Mouse (Mus musculus) testis, adult 2 months (tissue): ENCODE data around the gene Fut2. TPM values are rescaled to one million over a fixed set of nuclear protein-coding genes. Genes with fewer than 3 reads are reported as not detected.

Source experiments
- H3K27ac ChIP-seq: fragments of 200-500 bp; 2 replicates; pipeline ENCODE4 v1.5.1; 2012; ENCODE audit warnings: low read depth, low read length; ENCODE audit not compliant: control insufficient read depth, insufficient read depth
- H3K27me3 ChIP-seq: fragments of 200-500 bp; 2 replicates; pipeline ENCODE4 v1.6.1; 2012; ENCODE audit warnings: mild to moderate bottlenecking, low read length, moderate library complexity; ENCODE audit not compliant: control insufficient read depth, insufficient read depth
- H3K36me3 ChIP-seq: fragments of 200-500 bp; 2 replicates; pipeline ENCODE4 v1.6.1; 2012; ENCODE audit warnings: mild to moderate bottlenecking, low read length; ENCODE audit not compliant: control insufficient read depth, insufficient read depth
- H3K4me1 ChIP-seq: fragments of 200-500 bp; 2 replicates; pipeline ENCODE4 v1.6.1; 2012; ENCODE audit warnings: low read length; ENCODE audit not compliant: control insufficient read depth, insufficient read depth
- H3K4me3 ChIP-seq: fragments of 200-500 bp; 2 replicates; pipeline ENCODE4 v1.5.1; 2012; ENCODE audit warnings: low read depth, mild to moderate bottlenecking, low read length, moderate library complexity, mixed read lengths; ENCODE audit not compliant: control insufficient read depth
- CTCF ChIP-seq: fragments of 200-500 bp; IDR thresholded peaks from 2 replicates; pipeline ENCODE4 v1.5.1; 2012; ENCODE audit warnings: low read depth, mild to moderate bottlenecking, inconsistent platforms, low read length, moderate library complexity; ENCODE audit not compliant: control insufficient read depth, insufficient read depth, insufficient replicate concordance
- POLR2A ChIP-seq: fragments of 200-500 bp; IDR thresholded peaks from 2 replicates; pipeline ENCODE4 v1.6.1; 2012; ENCODE audit warnings: low read depth, mild to moderate bottlenecking, inconsistent platforms, low read length, moderate library complexity; ENCODE audit not compliant: control insufficient read depth
- polyA plus RNA-seq: library from polyadenylated mRNA; depleted of rRNA; stranded (reverse); fragments of >200 nt; gene quantifications from 2 replicates; pipeline ENCODE4 v1.2.3, GENCODE M21; 2012

The Fut2 gene
- polyA plus RNA-seq, 1 experiment, result 0.37 TPM

- Histone ChIP-seq H3K4me3 (no peak overlapping the region; the same call in 1 of the 2 replicates), H3K36me3 (peaks cover 4% of the 10 kb centered on the region), H3K4me1 (peaks cover 47% of the 10 kb centered on the region), H3K27ac (peak overlapping the region; percentile 26; the same call in 1 of the 2 replicates), H3K27me3 (no peaks in the 10 kb centered on the region)
- TF ChIP-seq POLR2A, result no peak
- no peak for TF ChIP-seq CTCF
These were observed 45.3 kb upstream of the Fut2 start for GRCm38 (mm10) chr7:45711316-45712021.

DNA sequence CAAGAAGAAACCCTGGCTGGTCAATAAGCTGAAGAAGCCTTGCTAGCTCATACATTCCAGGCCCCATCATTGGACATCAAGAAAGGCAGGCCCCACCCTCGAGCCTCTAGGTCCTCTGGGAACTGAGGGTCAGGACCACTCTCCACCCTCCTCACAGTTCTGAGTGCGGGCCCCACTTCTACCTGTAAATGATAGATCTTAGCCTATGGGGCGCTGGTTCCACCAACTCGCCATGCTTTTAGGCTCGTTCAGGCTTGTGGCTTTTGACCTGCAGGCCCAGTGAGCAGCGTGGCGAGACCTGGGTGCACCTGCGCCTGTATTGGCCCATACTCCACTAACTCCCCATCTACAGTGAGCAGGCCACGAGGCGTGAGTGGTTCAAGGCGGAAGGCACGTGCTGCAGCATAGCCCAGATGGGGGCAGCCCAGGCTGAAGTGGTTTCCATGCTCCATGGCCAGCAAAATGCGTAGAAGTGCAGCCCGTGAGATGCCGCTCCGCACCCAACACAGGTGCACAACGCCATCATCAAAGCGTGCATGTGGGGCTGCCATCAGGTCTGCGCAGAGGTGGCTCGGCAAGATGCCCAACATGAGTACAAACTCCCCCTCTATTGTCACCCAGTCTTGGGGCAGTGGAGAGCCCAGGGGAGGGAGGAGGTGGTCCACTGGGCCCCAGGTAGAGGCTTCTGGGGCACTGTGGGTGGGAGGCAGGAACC, 44.4 kb upstream of the Fut2 start:
- peaks cover 51% of the 10 kb centered on the region for H3K4me1 ChIP-seq
- TF ChIP-seq POLR2A (peak; percentile 30), CTCF (no peak)
- H3K27me3 ChIP-seq, result no peaks in the 10 kb centered on the region
- peaks cover 4% of the 10 kb centered on the region for H3K36me3 ChIP-seq
- H3K4me3 ChIP-seq, result no peak overlapping the region
- no peak overlapping the region for H3K27ac ChIP-seq

DNA sequence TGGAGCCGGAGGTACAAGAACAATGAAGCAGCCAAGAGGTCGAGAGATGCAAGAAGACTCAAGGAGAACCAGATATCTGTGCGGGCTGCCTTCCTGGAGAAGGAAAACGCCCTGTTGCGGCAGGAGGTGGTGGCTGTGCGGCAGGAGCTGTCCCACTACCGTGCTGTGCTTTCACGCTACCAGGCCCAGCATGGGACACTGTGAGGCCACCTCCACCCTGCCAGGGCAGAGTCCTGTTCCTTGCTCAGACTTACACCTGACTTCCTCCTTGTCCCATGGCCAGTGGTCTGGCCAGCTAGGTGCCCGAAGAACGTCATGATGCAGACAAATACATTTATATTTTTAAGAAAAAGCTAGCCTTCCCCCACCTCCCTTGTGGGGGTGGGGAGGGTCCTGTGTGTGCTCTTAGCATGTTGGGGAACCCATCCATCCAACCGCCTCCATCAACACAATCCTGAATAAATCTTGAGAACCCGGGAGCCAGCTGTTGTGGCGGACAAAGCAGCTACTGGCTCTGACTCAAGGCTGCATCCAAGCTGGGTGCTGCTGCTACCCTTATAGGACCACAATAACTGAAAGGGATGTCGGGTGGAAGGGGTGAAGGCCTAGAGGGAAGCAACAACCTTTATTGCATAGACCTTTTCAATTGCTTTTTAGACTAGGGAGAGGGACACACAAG, 43.6 kb upstream of the Fut2 start:
- Histone ChIP-seq H3K27ac (no peak overlapping the region; the same call in 1 of the 2 replicates), H3K27me3 (no peaks in the 10 kb centered on the region), H3K4me3 (no peak overlapping the region), H3K4me1 (peaks cover 57% of the 10 kb centered on the region), H3K36me3 (peaks cover 4% of the 10 kb centered on the region)
- no peak for TF ChIP-seq CTCF
- TF ChIP-seq POLR2A, result peak; percentile 2; the same call in 1 of the 2 replicates

DNA sequence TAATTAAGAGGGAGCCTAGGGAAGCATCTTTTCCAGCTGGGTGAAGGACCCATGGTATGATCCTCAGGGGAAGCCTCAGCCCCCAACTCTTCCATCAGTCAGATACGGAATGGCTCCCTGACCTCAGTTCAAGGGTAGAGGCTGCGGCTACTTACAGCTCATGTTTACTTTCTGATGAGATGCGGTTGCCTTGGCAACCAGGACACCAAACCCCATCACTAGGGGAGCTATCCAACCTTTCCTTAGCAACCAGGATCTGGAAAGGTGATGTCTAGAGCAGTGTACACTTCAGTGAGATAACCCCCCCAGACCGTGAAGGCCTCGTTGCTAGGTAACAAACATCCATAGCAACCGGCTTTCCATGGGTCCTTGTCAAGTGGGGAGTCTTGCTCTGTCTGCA, 42.8 kb upstream of the Fut2 start:
- TF ChIP-seq POLR2A (no peak), CTCF (no peak)
- Histone ChIP-seq H3K27ac (no peak overlapping the region; the same call in 1 of the 2 replicates), H3K4me1 (peaks cover 57% of the 10 kb centered on the region), H3K27me3 (no peaks in the 10 kb centered on the region), H3K4me3 (peak overlapping the region; percentile 28; the same call in 1 of the 2 replicates), H3K36me3 (peaks cover 4% of the 10 kb centered on the region)

GRCm38 (mm10) chr7:45708221-45708761, 42.1 kb upstream of the Fut2 start:
- Histone ChIP-seq H3K27me3 (no peaks in the 10 kb centered on the region), H3K27ac (peak overlapping the region; percentile 85), H3K36me3 (peaks cover 2% of the 10 kb centered on the region), H3K4me1 (peaks cover 62% of the 10 kb centered on the region), H3K4me3 (peak overlapping the region; percentile 58)
- TF ChIP-seq CTCF (no peak), POLR2A (no peak)

- H3K27ac ChIP-seq, result peak overlapping the region; percentile 86
- H3K4me1 ChIP-seq, result peaks cover 62% of the 10 kb centered on the region
- H3K36me3 ChIP-seq, result no peaks in the 10 kb centered on the region; the same call in 1 of the 2 replicates
- TF ChIP-seq CTCF (no peak), POLR2A (peak; percentile 63)
- peak overlapping the region; percentile 58 for H3K4me3 ChIP-seq
- no peaks in the 10 kb centered on the region for H3K27me3 ChIP-seq
These were observed 41.3 kb upstream of the Fut2 start for GRCm38 (mm10) chr7:45707375-45707967.

- peak; percentile 30 for TF ChIP-seq POLR2A
- TF ChIP-seq CTCF, result no peak
- Histone ChIP-seq H3K4me1 (peaks cover 60% of the 10 kb centered on the region), H3K36me3 (no peaks in the 10 kb centered on the region; the same call in 1 of the 2 replicates), H3K27ac (peak overlapping the region; percentile 95), H3K27me3 (no peaks in the 10 kb centered on the region), H3K4me3 (peak overlapping the region; percentile 87)
These were observed 40.6 kb upstream of the Fut2 start for GRCm38 (mm10) chr7:45706721-45707241.
